Mouse (Mus musculus): ENCODE results near the gene Utrn.

Gene Utrn

GRCm38 (mm10) chr10:12792049-12792448 is 77.1 kb downstream of the Utrn start:
- DNase-seq: no peak

DNA sequence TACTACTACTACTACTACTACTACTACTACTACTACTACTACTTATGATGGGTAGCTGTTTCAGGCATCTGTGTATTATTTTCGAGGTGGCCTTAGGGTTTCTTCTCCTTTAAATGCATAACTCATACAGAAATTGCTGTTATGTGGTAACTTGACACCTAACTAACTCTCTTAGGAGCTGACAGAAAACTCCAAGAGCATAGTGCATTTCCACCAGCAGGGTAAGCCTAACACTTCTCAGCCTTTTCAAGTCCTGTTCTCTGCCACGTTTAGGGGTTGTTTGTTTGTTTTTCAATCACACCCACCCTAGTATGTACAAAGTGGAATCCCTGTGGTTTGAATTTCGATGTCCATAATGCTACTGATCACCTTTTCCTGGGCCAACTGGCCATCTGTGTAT is 78.3 kb downstream of the Utrn start:
- DNase-seq: no peak

- no peak for DNase-seq
These were observed 80.6 kb downstream of the Utrn start for GRCm38 (mm10) chr10:12788529-12788928.

DNA sequence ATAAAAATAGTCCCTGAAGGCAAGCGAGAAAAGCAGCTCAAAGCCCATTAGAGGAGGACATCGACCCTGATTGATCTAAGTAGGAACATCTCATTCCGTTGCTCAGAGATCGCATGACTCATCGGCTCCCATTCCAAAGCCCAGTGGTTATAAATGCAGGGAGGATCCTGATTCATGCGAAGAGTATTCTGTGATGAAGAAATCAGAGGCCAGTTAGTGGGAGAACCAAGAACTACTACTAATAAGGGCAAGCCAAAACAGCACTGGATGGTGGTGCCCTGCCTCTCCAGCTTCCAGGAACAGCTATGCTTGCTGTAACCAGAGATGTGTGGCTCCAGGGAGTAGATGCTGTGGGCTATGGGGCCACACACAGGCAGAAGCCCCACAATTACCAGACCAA is 81.2 kb downstream of the Utrn start:
- no peak for DNase-seq

- no peak for DNase-seq
These were observed 83.9 kb downstream of the Utrn start for GRCm38 (mm10) chr10:12785299-12785698.

DNA sequence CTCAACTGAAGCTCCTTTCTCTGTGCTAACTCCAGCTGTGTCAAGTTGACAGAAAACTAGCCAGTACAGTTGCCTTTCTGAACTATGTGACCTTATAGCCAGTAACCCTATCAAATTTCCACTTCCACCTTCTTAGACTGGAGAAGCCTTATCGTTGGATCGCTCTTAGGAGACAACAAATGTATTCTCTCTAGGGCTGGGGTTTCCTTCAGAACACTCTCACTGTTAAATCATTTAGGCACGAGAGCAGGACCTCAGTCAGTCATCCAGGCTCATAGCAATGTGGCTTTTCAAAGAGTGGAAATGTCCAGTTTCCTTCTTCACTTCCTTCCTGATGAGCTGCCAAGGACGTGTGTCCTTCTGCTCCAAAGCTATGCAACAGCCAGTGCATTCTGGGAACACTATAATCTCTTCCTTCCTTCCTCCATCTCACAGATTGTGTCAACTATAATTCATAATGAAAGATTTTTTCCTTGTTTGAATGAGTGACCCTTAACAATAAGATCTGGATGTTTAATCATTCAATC is 87.7 kb downstream of the Utrn start:
- no peak for DNase-seq

DNA sequence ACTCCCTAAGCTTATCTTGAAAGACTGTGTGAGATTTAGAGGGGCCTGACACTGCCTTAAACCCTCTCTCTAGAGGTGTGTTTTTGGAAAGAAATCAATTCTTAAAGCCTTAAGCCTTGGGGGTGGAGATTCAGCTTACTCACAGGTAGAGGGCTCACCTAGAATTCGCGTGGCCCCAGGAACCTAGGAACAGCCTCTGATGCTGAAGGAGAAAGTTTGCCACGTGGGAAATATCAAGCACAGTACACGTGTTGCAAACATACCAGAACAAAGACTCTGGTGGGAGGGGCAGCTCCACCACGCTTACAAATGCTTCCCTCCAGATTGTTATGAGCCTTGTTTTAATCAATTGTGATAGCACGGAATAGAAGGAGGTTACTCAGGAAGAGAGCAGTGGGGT is 96.0 kb downstream of the Utrn start:
- DNase-seq: no peak

DNA sequence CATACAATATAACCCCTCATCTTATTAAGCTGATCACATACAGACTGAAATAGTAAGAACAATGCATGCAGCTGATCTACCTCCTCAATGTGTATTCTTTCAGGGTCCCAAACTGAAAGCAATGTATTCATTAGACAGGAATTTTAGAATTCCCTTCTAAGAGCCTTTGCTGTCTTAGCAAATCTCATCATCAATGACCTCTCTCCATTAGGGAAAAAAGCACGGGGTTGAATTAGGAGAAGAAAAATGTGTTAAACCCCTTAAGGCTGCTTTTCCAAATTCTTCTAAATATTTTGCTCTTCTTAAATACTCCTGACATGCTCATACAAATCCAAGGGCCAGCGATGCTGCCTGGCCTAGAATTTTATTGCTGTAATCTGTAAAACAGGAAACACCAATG is 97.7 kb downstream of the Utrn start:
- no peak for DNase-seq

DNA sequence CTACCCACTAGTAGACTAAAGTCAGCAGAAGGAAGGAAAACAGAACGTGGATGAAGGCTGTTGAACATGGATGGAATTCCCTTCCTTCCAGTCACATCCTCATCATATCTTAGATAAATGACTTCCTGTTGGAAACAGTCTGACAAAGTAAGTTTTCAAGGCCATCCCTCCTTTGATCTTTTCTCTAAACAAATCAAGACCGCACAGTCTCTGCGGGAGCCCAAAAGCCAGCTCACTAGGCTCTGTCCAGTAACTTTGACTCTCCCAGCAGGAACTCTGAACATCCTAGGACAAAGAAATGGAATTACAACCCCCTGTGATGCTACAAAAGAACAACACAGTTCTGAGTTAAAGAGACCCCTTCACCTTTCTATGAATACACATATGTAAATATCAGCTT is 106.5 kb downstream of the Utrn start:
- no peak for DNase-seq

- DNase-seq: no peak
These were observed 110.5 kb downstream of the Utrn start for GRCm38 (mm10) chr10:12758702-12758988.

- DNase-seq: no peak
These were observed 111.0 kb downstream of the Utrn start for GRCm38 (mm10) chr10:12757943-12758701.

DNA sequence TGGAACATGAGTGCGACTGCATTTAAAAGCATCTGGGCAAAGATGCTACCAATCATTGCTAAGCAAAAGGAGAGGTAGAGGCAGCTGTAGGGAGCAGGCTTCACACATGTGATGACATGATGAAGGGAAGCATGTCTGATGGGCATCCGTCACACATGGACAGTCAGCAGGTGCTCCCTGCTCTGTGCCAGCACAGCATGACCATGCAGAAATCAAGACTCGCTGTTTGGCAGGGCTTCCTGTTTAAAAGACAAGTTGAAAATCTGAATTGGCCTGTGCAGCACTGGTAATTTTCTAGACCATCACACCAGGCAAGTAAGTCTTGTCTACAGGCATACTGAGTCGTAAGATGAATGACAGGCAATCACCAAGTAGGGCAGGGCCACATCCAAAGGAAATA is 112.5 kb downstream of the Utrn start:
- no peak for DNase-seq

- no peak for DNase-seq
These were observed 114.3 kb downstream of the Utrn start for GRCm38 (mm10) chr10:12754911-12755310.

DNA sequence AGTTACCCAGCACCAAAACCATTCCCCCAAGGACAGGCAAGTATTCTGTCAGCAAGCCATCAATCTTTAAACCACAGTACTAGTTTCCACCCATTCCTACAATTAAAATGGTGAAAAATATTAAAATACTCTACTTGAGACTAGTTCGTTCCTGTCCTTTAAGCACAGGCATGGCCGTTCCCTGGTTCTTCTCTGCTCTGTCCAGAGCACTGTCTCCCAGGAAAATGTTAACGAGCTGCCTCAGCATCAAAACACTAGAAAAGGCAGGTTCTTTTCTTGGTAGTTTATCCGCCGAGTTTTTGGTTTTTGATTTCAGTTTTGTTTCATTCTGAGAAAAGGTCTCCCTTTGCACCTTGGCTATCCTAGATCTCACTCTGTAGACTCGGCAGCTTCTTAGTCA is 115.0 kb downstream of the Utrn start:
- no peak for DNase-seq

DNA sequence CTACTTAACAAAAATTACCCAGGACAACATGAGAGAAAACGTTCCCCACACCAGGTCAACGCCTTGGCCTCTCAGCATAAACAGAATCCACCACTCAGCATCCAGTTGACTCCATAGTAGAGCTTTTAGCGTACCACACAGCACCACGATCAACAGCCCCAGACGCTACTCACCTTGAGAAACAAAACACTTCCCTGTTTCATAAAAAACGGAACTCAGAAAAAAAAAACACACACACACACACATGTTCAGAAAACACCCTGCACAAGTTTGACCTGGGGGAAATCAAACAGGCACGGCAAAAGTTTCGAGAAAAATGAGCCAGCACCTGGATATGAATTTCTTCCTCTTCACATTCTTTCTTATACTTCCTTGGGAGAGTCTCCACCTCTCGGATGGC is 125.4 kb downstream of the Utrn start:
- DNase-seq: no peak

DNA sequence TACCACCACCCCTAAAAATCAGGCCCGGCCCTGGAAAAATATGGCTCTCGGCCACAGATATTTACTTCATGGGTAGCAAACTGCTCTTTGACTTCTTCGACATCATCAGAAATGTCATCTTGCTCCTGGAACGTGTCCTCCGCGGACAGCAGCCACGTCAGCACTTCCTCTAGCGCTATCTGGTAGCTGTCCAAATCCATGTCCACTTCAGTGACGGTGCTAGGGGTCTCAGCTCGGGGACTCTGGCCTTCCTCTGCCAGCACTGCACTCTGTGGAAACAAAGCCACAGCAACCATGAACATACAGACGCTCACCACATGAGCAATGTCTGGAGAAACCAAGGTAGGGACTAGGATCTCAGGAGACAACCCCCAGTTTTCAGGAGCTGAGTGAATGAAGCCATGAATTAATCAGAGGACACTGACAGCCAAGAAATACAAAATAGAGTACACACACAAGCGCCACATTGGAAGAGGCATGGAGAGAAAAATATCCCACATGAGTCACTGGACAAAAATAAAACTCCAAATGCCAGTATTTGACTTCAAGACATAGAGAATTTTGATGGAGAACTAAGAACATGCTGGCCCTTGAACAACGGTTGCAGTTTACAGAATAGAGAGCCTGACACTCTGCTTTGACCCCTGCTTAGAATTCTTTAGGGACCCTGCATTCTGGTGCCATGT is 129.7 kb downstream of the Utrn start:
- DNase-seq: no peak

DNA sequence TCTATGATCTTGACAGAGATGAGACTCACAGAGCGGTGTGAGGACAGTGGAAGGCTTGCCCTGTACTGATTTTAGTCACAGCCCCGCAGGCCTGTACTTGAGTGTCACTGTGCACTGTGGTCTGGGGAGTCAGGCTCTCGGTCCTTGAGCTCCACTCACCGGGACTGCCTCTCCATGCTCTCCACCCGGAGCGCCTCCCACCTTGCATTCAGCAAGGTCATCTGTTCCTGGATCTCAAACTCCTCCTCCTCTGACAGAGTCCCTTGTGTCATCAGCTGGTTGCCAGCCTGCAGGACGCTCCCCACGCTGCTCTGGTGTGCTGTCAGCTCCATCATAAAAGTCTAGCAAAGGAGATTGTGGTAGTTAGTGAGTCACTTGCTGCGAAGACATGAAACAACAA is 131.2 kb downstream of the Utrn start:
- DNase-seq: no peak

GRCm38 (mm10) chr10:12736861-12737835 is 132.0 kb downstream of the Utrn start:
- DNase-seq: no peak

DNA sequence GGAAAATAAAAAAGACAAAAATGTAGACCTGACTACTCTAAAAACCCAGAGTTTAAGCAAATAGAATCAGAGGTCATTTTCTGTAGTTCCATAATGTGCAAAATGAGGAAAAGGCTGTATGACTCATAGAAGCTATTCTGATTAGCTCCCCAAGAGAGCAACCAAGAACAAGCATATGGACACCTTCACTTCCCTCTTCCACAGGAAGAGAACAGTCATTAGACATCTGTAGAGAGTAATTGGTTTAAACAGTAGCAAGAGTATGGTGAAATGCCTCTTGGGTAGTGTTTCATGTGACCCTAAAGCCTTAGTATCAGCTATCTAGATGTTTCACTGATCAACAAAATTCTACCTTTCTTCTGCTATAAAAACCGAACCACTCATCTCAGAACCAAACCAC is 133.5 kb downstream of the Utrn start:
- DNase-seq: no peak

GRCm38 (mm10) chr10:12731459-12731858 is 137.7 kb downstream of the Utrn start:
- no peak for DNase-seq

DNA sequence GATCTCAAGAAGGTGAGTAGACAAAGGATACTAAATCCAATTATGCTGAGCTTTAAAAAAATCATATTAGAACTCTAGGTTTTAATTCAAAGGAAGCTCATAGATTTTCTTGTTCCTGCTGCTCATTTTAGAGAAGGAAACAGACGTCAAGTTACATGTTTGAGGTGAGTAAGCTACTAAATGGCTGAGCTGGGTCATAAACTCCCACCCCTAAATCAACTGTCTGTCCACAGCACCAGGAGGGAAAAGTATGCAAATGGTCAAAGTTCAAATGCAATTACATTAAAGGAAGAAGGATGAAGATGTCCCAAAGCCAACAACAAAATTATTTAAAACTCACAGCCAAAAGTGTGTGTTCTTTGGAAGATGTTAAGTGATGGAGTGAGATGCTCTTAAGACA is 139.5 kb downstream of the Utrn start:
- DNase-seq: no peak

- no peak for DNase-seq
These were observed 140.1 kb downstream of the Utrn start for GRCm38 (mm10) chr10:12729033-12729432.

DNA sequence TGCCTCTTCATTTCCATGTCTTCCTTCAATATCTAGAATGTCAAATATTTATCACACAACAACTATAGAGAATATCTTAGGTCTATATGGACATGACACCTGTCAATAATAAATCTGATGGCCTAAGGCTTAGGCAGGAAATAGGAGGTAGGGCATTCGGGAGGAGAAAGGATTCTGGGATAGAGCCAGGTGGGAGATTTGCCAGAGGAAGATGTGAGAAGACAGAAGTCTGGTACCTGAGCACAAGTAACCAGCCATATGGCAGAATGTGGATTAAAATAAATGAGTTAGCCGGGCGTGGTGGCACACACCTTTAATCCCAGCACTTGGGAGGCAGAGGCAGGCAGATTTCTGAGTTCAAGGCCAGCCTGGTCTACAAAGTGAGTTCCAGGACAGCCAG is 141.3 kb downstream of the Utrn start:
- no peak for DNase-seq
